Mouse (Mus musculus) embryonic facial prominence, embryonic 11.5 days (tissue): ENCODE data around the gene Casp3. TPM values are rescaled to one million over a fixed set of nuclear protein-coding genes. Genes with fewer than 3 reads are reported as not detected.

Source experiments
- ATAC-seq: fragments of 200-750 bp; cut with Nextera tagmentation; replicated peaks from 2 replicates; pipeline ENCODE4 v1.8.0; 2017; ENCODE audit warnings: low read depth; ENCODE audit not compliant: insufficient number of reproducible peaks, low FRiP score, low TSS enrichment
- DNase-seq: peaks from one replicate; pipeline ENCODE4 v3.0.0-alpha.2; 2015; ENCODE audit warnings: low spot score
- H3K27ac ChIP-seq: fragments of 300-500 bp; sonication (generic); replicated peaks from 2 replicates; pipeline ENCODE4 v1.5.1; 2014; ENCODE audit warnings: mild to moderate bottlenecking, low read depth, low read length, control low read depth
- H3K27me3 ChIP-seq: fragments of 300-500 bp; sonication (generic); 2 replicates; pipeline ENCODE4 v1.6.1; 2014; ENCODE audit warnings: mild to moderate bottlenecking, low read length, moderate library complexity, mixed read lengths; ENCODE audit not compliant: control insufficient read depth, insufficient read depth
- H3K36me3 ChIP-seq: fragments of 300-500 bp; sonication (generic); replicated peaks from 2 replicates; pipeline ENCODE4 v1.6.1; 2014; ENCODE audit warnings: low read depth, mild to moderate bottlenecking, low read length, moderate library complexity, mixed read lengths; ENCODE audit not compliant: control insufficient read depth, insufficient read depth
- H3K4me1 ChIP-seq: fragments of 300-500 bp; sonication (generic); 2 replicates; pipeline ENCODE4 v1.6.1; 2014; ENCODE audit warnings: low read length, mixed read lengths; ENCODE audit not compliant: control insufficient read depth, insufficient read depth
- H3K4me2 ChIP-seq: fragments of 300-500 bp; sonication (generic); 2 replicates; pipeline ENCODE4 v1.6.1; 2014; ENCODE audit warnings: low read depth, mild to moderate bottlenecking, control low read depth, low read length, moderate library complexity
- H3K4me3 ChIP-seq: fragments of 300-500 bp; sonication (generic); 2 replicates; pipeline ENCODE4 v1.5.1; 2014; ENCODE audit warnings: low read depth, low read length, control low read depth
- H3K9ac ChIP-seq: fragments of 300-500 bp; sonication (generic); replicated peaks from 2 replicates; pipeline ENCODE4 v1.6.1; 2014; ENCODE audit warnings: mild to moderate bottlenecking, control low read depth, low read length
- H3K9me3 ChIP-seq: fragments of 300-500 bp; sonication (generic); replicated peaks from 2 replicates; pipeline ENCODE4 v1.6.1; 2016; ENCODE audit warnings: mild to moderate bottlenecking, low read length, inconsistent platforms, mixed read lengths; ENCODE audit not compliant: control insufficient read depth
- WGBS: fragments of 180-500 bp; shearing (Covaris S2); extraction: QIAGEN DNeasy Blood & Tissue Kit; methylation state at CpG from one replicate; pipeline ENCODE4 v1.1.7; 2014; 5-methylcytosine and 5-hydroxymethylcytosine counted together
- polyA plus RNA-seq: library from polyadenylated mRNA; unstranded; fragments of >200 nt; fragmentation: Nextera tagmentation; extraction: Ambion mirVana; gene quantifications from 2 replicates; pipeline ENCODE4 v1.2.1, GENCODE M21; 2014

Casp3 gene
- polyA plus RNA-seq, 1 experiment from 2014 or later: 164 TPM

- 0 out of 2 replicates have a peak overlapping the region, but pooled peaks have one; percentile 25 for H3K27ac ChIP-seq
- DNase-seq (peak; percentile 37), ATAC-seq (no peak)
- 57% methylated on average over 4 of the region's 4 CpGs for WGBS
- H3K9me3 ChIP-seq: no peaks in the 10 kb centered on the region
- no peaks in the 10 kb centered on the region for H3K27me3 ChIP-seq
- H3K4me3 ChIP-seq: no peak overlapping the region
- H3K36me3 ChIP-seq: no peaks in the 10 kb centered on the region
- H3K9ac ChIP-seq: no peak overlapping the region
- H3K4me2 ChIP-seq: no peak overlapping the region
- H3K4me1 ChIP-seq: no peaks in the 10 kb centered on the region
Measured at GRCm38 (mm10) chr8:46612913-46613312, 4.2 kb upstream of the Casp3 start.

- Histone ChIP-seq H3K9me3 (no peaks in the 10 kb centered on the region), H3K4me1 (no peaks in the 10 kb centered on the region), H3K27me3 (no peaks in the 10 kb centered on the region), H3K27ac (0 out of 2 replicates have a peak overlapping the region, but pooled peaks have one; percentile 25), H3K4me3 (no peak overlapping the region), H3K4me2 (no peak overlapping the region), H3K9ac (no peak overlapping the region), H3K36me3 (no peaks in the 10 kb centered on the region)
- WGBS: 30% methylated on average over 4 of the region's 4 CpGs
- peak; percentile 26; the same call in 1 of the 2 replicates for ATAC-seq
- peak; percentile 52 for DNase-seq
Measured at GRCm38 (mm10) chr8:46613377-46613776, 3.7 kb upstream of the Casp3 start.

- 84% methylated on average over 8 of the region's 8 CpGs for WGBS
- H3K27ac ChIP-seq: no peak overlapping the region
- no peak overlapping the region for H3K9ac ChIP-seq
- no peak overlapping the region for H3K4me3 ChIP-seq
- no peaks in the 10 kb centered on the region for H3K4me1 ChIP-seq
- H3K4me2 ChIP-seq: no peak overlapping the region
- no peaks in the 10 kb centered on the region for H3K36me3 ChIP-seq
- no peaks in the 10 kb centered on the region for H3K27me3 ChIP-seq
- no peak for DNase-seq
- no peaks in the 10 kb centered on the region for H3K9me3 ChIP-seq
- ATAC-seq: no peak
Measured at GRCm38 (mm10) chr8:46615936-46616335, 1.2 kb upstream of the Casp3 start.

GRCm38 (mm10) chr8:46617690-46618620 lies 864 bp downstream of the Casp3 start:
- WGBS: under 1% methylated on average over 38 of the region's 38 CpGs
- ATAC-seq (peak; percentile 55), DNase-seq (peak; percentile 40)
- H3K9me3 ChIP-seq: no peaks in the 10 kb centered on the region
- peak overlapping the region; percentile 90 for H3K27ac ChIP-seq
- peak overlapping the region; percentile 88 for H3K4me2 ChIP-seq
- peak overlapping the region; percentile 85 for H3K4me3 ChIP-seq
- H3K4me1 ChIP-seq: no peaks in the 10 kb centered on the region
- no peaks in the 10 kb centered on the region for H3K36me3 ChIP-seq
- peak overlapping the region; percentile 92 for H3K9ac ChIP-seq
- no peaks in the 10 kb centered on the region for H3K27me3 ChIP-seq

GRCm38 (mm10) chr8:46618639-46619320 lies 1.7 kb downstream of the Casp3 start:
- no peaks in the 10 kb centered on the region for H3K27me3 ChIP-seq
- ATAC-seq (no peak), DNase-seq (peak; percentile 29)
- H3K4me2 ChIP-seq: peak overlapping the region; percentile 88
- no peaks in the 10 kb centered on the region for H3K9me3 ChIP-seq
- H3K4me1 ChIP-seq: no peaks in the 10 kb centered on the region
- H3K4me3 ChIP-seq: peak overlapping the region; percentile 85
- 1% methylated on average over 10 of the region's 10 CpGs for WGBS
- no peak overlapping the region for H3K27ac ChIP-seq
- H3K36me3 ChIP-seq: no peaks in the 10 kb centered on the region
- H3K9ac ChIP-seq: peak overlapping the region; percentile 92

- Histone ChIP-seq H3K36me3 (no peaks in the 10 kb centered on the region), H3K27me3 (no peaks in the 10 kb centered on the region), H3K9me3 (no peaks in the 10 kb centered on the region), H3K4me2 (no peak overlapping the region), H3K9ac (no peak overlapping the region), H3K27ac (no peak overlapping the region), H3K4me1 (no peaks in the 10 kb centered on the region), H3K4me3 (no peak overlapping the region)
- DNase-seq (no peak), ATAC-seq (no peak)
- WGBS: 77% methylated on average over 9 of the region's 9 CpGs
Measured at GRCm38 (mm10) chr8:46622446-46623270, 5.6 kb downstream of the Casp3 start.

- H3K36me3 ChIP-seq: no peaks in the 10 kb centered on the region
- H3K4me3 ChIP-seq: no peak overlapping the region
- no peak overlapping the region for H3K9ac ChIP-seq
- H3K27me3 ChIP-seq: no peaks in the 10 kb centered on the region
- H3K9me3 ChIP-seq: no peaks in the 10 kb centered on the region
- H3K4me1 ChIP-seq: no peaks in the 10 kb centered on the region
- 60% methylated on average over 1 of the region's 1 CpGs for WGBS
- no peak overlapping the region for H3K4me2 ChIP-seq
- ATAC-seq (no peak), DNase-seq (no peak)
- H3K27ac ChIP-seq: no peak overlapping the region
Measured at GRCm38 (mm10) chr8:46625166-46625565, 8.1 kb downstream of the Casp3 start.
